Comparison of ENCODE assay signal across 15 mouse cellular contexts in genomic region chr2:49655874-49656195, GRCm38 (mm10). TPM values are rescaled to one million over a fixed set of nuclear protein-coding genes. Genes with fewer than 3 reads are reported as not detected.
DNase-seq lines count a peak whose midpoint lies in the region; ATAC-seq and TF ChIP-seq lines count a peak whose summit lies in the region.
"Had no signal": no experiment of that assay in that cellular context is flagged by ENCODE, and none has a peak within 500 bp of the region (broad histone marks: within the 10 kb centered on the region; RNA-seq: fewer than 3 reads in every experiment).

No protein-coding gene starts in this region.

- H3K4me1 ChIP-seq in hindbrain, embryonic 10.5 days (replicated peaks), result peaks cover 28% of the 10 kb centered on the region
- peaks cover 37% of the 10 kb centered on the region for H3K4me1 ChIP-seq in hindbrain, embryonic 14.5 days (replicated peaks; ENCODE audit: control insufficient read depth, insufficient read depth, low read length)
- peaks cover 42% of the 10 kb centered on the region for H3K4me1 ChIP-seq in forebrain, embryonic 16.5 days (replicated peaks; ENCODE audit: control insufficient read depth, insufficient read depth, low read length)
- H3K4me1 ChIP-seq in hindbrain, embryonic 16.5 days (ENCODE audit: control insufficient read depth, insufficient read depth, low read depth, low read length), result peaks cover 35% of the 10 kb centered on the region
- peaks cover 70% of the 10 kb centered on the region for H3K4me1 ChIP-seq in neural tube, embryonic 13.5 days (replicated peaks)
- no peaks in the 10 kb centered on the region for H3K4me1 ChIP-seq in liver, embryonic 12.5 days
- no peaks in the 10 kb centered on the region for H3K4me1 ChIP-seq in thymus, adult 2 months (replicated peaks; ENCODE audit: control insufficient read depth, insufficient read depth, low read length)

- H3K27me3 ChIP-seq in hindbrain, embryonic 10.5 days (ENCODE audit: insufficient read depth, poor library complexity, severe bottlenecking), result no peaks in the 10 kb centered on the region
- no peaks in the 10 kb centered on the region for H3K27me3 ChIP-seq in hindbrain, embryonic 14.5 days (ENCODE audit: control insufficient read depth, insufficient read depth, low read length)
- H3K27me3 ChIP-seq in forebrain, embryonic 16.5 days (replicated peaks; ENCODE audit: control insufficient read depth, insufficient read depth, low read length), result no peaks in the 10 kb centered on the region
- no peaks in the 10 kb centered on the region for H3K27me3 ChIP-seq in hindbrain, embryonic 16.5 days (replicated peaks; ENCODE audit: control insufficient read depth, insufficient read depth, low read length)
- no peaks in the 10 kb centered on the region for H3K27me3 ChIP-seq in neural tube, embryonic 13.5 days
- H3K27me3 ChIP-seq in liver, embryonic 12.5 days (replicated peaks), result no peaks in the 10 kb centered on the region
- H3K27me3 ChIP-seq in thymus, adult 2 months (ENCODE audit: control insufficient read depth, insufficient read depth, low read length), result no peaks in the 10 kb centered on the region
- H3K27me3 ChIP-seq: embryonic facial prominence, embryonic 15.5 days; limb, embryonic 13.5 days had no signal

- H3K9ac ChIP-seq in hindbrain, embryonic 14.5 days, result no peak overlapping the region
- no peak overlapping the region for H3K9ac ChIP-seq in forebrain, embryonic 16.5 days (replicated peaks; ENCODE audit: low read depth, low read length)
- H3K9ac ChIP-seq in hindbrain, embryonic 16.5 days (ENCODE audit: low read depth, low read length), result no peak overlapping the region
- no peak overlapping the region for H3K9ac ChIP-seq in neural tube, embryonic 13.5 days
- no peak overlapping the region for H3K9ac ChIP-seq in liver, embryonic 12.5 days
- H3K9ac ChIP-seq: embryonic facial prominence, embryonic 15.5 days had no signal

- no peaks in the 10 kb centered on the region for H3K9me3 ChIP-seq in hindbrain, embryonic 10.5 days
- no peaks in the 10 kb centered on the region for H3K9me3 ChIP-seq in hindbrain, embryonic 14.5 days (ENCODE audit: control insufficient read depth, low read length)
- H3K9me3 ChIP-seq in forebrain, embryonic 16.5 days (ENCODE audit: control insufficient read depth, low read length), result no peaks in the 10 kb centered on the region
- no peaks in the 10 kb centered on the region for H3K9me3 ChIP-seq in hindbrain, embryonic 16.5 days (ENCODE audit: control insufficient read depth, low read length)
- H3K9me3 ChIP-seq in neural tube, embryonic 13.5 days, result no peaks in the 10 kb centered on the region
- H3K9me3 ChIP-seq in liver, embryonic 12.5 days (replicated peaks), result no peaks in the 10 kb centered on the region
- H3K9me3 ChIP-seq: embryonic facial prominence, embryonic 15.5 days; G1E; limb, embryonic 13.5 days had no signal

- TF ChIP-seq POLR2A in thymus, adult 2 months (IDR thresholded peaks at IDR 0.05; ENCODE audit: control insufficient read depth, extremely low read depth, insufficient read depth, low read length, poor library complexity), result no peak

- no peak overlapping the region for H3K4me2 ChIP-seq in hindbrain, embryonic 14.5 days (replicated peaks)
- H3K4me2 ChIP-seq in forebrain, embryonic 16.5 days (ENCODE audit: low read length), result peak overlapping the region; percentile 11; the same call in 1 of the 2 replicates
- H3K4me2 ChIP-seq in hindbrain, embryonic 16.5 days (ENCODE audit: low read length), result peak overlapping the region; percentile 14
- H3K4me2 ChIP-seq in neural tube, embryonic 13.5 days, result no peak overlapping the region; the same call in 1 of the 2 replicates
- H3K4me2 ChIP-seq in liver, embryonic 12.5 days, result no peak overlapping the region
- H3K4me2 ChIP-seq: embryonic facial prominence, embryonic 15.5 days; limb, embryonic 13.5 days had no signal

- H3K36me3 ChIP-seq in hindbrain, embryonic 10.5 days, result peaks cover 23% of the 10 kb centered on the region
- H3K36me3 ChIP-seq in hindbrain, embryonic 14.5 days (replicated peaks; ENCODE audit: control insufficient read depth, insufficient read depth), result 0 out of 2 replicates have a peak, but pooled peaks cover 3% of the 10 kb centered on the region
- H3K36me3 ChIP-seq in forebrain, embryonic 16.5 days (ENCODE audit: control insufficient read depth, insufficient read depth), result no peaks in the 10 kb centered on the region
- no peaks in the 10 kb centered on the region for H3K36me3 ChIP-seq in hindbrain, embryonic 16.5 days (ENCODE audit: control insufficient read depth, insufficient read depth, low read length)
- peaks cover 3% of the 10 kb centered on the region; the same call in 1 of the 2 replicates for H3K36me3 ChIP-seq in neural tube, embryonic 13.5 days
- no peaks in the 10 kb centered on the region for H3K36me3 ChIP-seq in liver, embryonic 12.5 days
- no peaks in the 10 kb centered on the region for H3K36me3 ChIP-seq in thymus, adult 2 months (ENCODE audit: control insufficient read depth, insufficient read depth, low read length)
- H3K36me3 ChIP-seq: embryonic facial prominence, embryonic 15.5 days; G1E; limb, embryonic 13.5 days had no signal

- WGBS in hindbrain, embryonic 10.5 days, result 83% methylated on average over 3 of the region's 3 CpGs
- 56% methylated on average over 3 of the region's 3 CpGs for WGBS in hindbrain, embryonic 14.5 days
- WGBS in forebrain, embryonic 16.5 days, result 56% methylated on average over 3 of the region's 3 CpGs
- 41% methylated on average over 3 of the region's 3 CpGs for WGBS in hindbrain, embryonic 16.5 days
- 59% methylated on average over 3 of the region's 3 CpGs for WGBS in neural tube, embryonic 13.5 days
- WGBS in liver, embryonic 12.5 days (ENCODE audit: insufficient replicate concordance), result 58% methylated on average over 3 of the region's 3 CpGs
- 91% methylated on average over 3 of the region's 3 CpGs for WGBS in thymus, adult 2 months

- no peak; the same call in 1 of the 2 replicates for ATAC-seq in hindbrain, embryonic 14.5 days (ENCODE audit: low FRiP score)
- ATAC-seq in forebrain, embryonic 16.5 days, result no peak
- no peak for ATAC-seq in hindbrain, embryonic 16.5 days
- no peak; the same call in 1 of the 2 replicates for ATAC-seq in neural tube, embryonic 13.5 days (ENCODE audit: low read depth)
- ATAC-seq in liver, embryonic 12.5 days, result no peak
- ATAC-seq: intestine, embryonic 16.5 days had no signal

- TF ChIP-seq CTCF in thymus, adult 2 months (IDR thresholded peaks at IDR 0.05; ENCODE audit: borderline replicate concordance, control insufficient read depth, extremely low read depth, insufficient read depth, low read length, poor library complexity), result no peak

- no peak overlapping the region for H3K4me3 ChIP-seq in hindbrain, embryonic 10.5 days
- no peak overlapping the region for H3K4me3 ChIP-seq in hindbrain, embryonic 14.5 days (replicated peaks; ENCODE audit: low read length)
- H3K4me3 ChIP-seq in forebrain, embryonic 16.5 days (replicated peaks; ENCODE audit: low read length), result no peak overlapping the region
- H3K4me3 ChIP-seq in hindbrain, embryonic 16.5 days (ENCODE audit: low read length), result no peak overlapping the region
- no peak overlapping the region for H3K4me3 ChIP-seq in neural tube, embryonic 13.5 days
- no peak overlapping the region for H3K4me3 ChIP-seq in liver, embryonic 12.5 days
- no peak overlapping the region for H3K4me3 ChIP-seq in thymus, adult 2 months (ENCODE audit: control insufficient read depth, insufficient read depth, low read length)
- H3K4me3 ChIP-seq: embryonic facial prominence, embryonic 15.5 days; gastrocnemius, adult 2 months; limb, embryonic 13.5 days had no signal

- H3K27ac ChIP-seq in hindbrain, embryonic 10.5 days, result 0 out of 2 replicates have a peak overlapping the region, but pooled peaks have one; percentile 2
- H3K27ac ChIP-seq in hindbrain, embryonic 14.5 days, result no peak overlapping the region; the same call in 1 of the 2 replicates
- H3K27ac ChIP-seq in forebrain, embryonic 16.5 days (ENCODE audit: low read length), result peak overlapping the region; percentile 75
- peak overlapping the region; percentile 40; the same call in 1 of the 2 replicates for H3K27ac ChIP-seq in hindbrain, embryonic 16.5 days (ENCODE audit: low read depth, low read length)
- H3K27ac ChIP-seq in neural tube, embryonic 13.5 days (replicated peaks), result peak overlapping the region; percentile 67
- no peak overlapping the region for H3K27ac ChIP-seq in liver, embryonic 12.5 days
- H3K27ac ChIP-seq in thymus, adult 2 months (ENCODE audit: control insufficient read depth, insufficient read depth, low read length), result no peak overlapping the region
- H3K27ac ChIP-seq: embryonic facial prominence, embryonic 15.5 days; gastrocnemius, adult 2 months; limb, embryonic 13.5 days had no signal

- DNase-seq in hindbrain, embryonic 10.5 days (ENCODE audit: low spot score), result no peak
- DNase-seq in hindbrain, embryonic 14.5 days (ENCODE audit: low spot score), result no peak
- no peak for DNase-seq in thymus, adult 2 months
- DNase-seq: embryo, embryonic 11 days; gastrocnemius, adult 2 months; kidney, postnatal 10 days; thymus, postnatal 25 days had no signal

RNA-seq across cellular contexts. Expression of gene Kif5c, which starts 36.7 kb away (rescaled TPM):
- 45.8 and 67.6 TPM in 2 replicates for polyA plus RNA-seq in hindbrain, embryonic 10.5 days (2016; fragmentation: Nextera tagmentation; extraction: Ambion mirVana)
- 224 and 233 TPM in 2 replicates for polyA plus RNA-seq in hindbrain, embryonic 14.5 days (2014; fragmentation: Nextera tagmentation; extraction: Ambion mirVana)
- 173 and 180 TPM in 2 replicates for polyA plus RNA-seq in forebrain, embryonic 16.5 days (2015; fragmentation: Nextera tagmentation; extraction: Ambion mirVana)
- polyA plus RNA-seq in hindbrain, embryonic 16.5 days (2015; fragmentation: Nextera tagmentation; extraction: Ambion mirVana), result 168 and 173 TPM in 2 replicates
- 181 and 182 TPM in 2 replicates for polyA plus RNA-seq in neural tube, embryonic 13.5 days (2015; fragmentation: Nextera tagmentation; extraction: Ambion mirVana)
- polyA plus RNA-seq in liver, embryonic 12.5 days (2016; fragmentation: Nextera tagmentation; extraction: Ambion mirVana), result 0.20 and 0.21 TPM in 2 replicates
- 0.40 and 1.4 TPM in 2 replicates for polyA plus RNA-seq in thymus, adult 2 months (2012; rRNA removed)

Comparison
In these comparisons a context has a peak if more than half of its experiments do, and no peak if none do; other contexts are left out.
1. H3K27ac ChIP-seq: peak in hindbrain, embryonic 10.5 days (single experiment), forebrain, embryonic 16.5 days (single experiment), hindbrain, embryonic 16.5 days (single experiment) and neural tube, embryonic 13.5 days (single experiment); none in hindbrain, embryonic 14.5 days (single experiment), liver, embryonic 12.5 days (single experiment) and thymus, adult 2 months (single experiment).
2. H3K4me2 ChIP-seq: peak in forebrain, embryonic 16.5 days (single experiment) and hindbrain, embryonic 16.5 days (single experiment); none in hindbrain, embryonic 14.5 days (single experiment), neural tube, embryonic 13.5 days (single experiment) and liver, embryonic 12.5 days (single experiment).
3. RNA of gene Kif5c, which starts 36.7 kb away (polyA plus RNA-seq): 224 to 233 TPM in hindbrain, embryonic 14.5 days, 181 to 182 TPM in neural tube, embryonic 13.5 days, 173 to 180 TPM in forebrain, embryonic 16.5 days, 168 to 173 TPM in hindbrain, embryonic 16.5 days and 45.8 to 67.6 TPM in hindbrain, embryonic 10.5 days; 0.40 to 1.4 TPM in thymus, adult 2 months and 0.20 to 0.21 TPM in liver, embryonic 12.5 days; every median in the first group is over 10 times any median in the second.